Mouse (Mus musculus) urinary bladder, postnatal 36 days (tissue): Measurements from ENCODE around the gene Nfia.

Experiments used
- DNase-seq, 2 experiments: peaks; one replicate each; pipeline ENCODE4 v3.0.0; 2022; ENCODE audit warnings: low spot score in 2 of 2, mixed read lengths in 1 of 2

Gene Nfia

DNA sequence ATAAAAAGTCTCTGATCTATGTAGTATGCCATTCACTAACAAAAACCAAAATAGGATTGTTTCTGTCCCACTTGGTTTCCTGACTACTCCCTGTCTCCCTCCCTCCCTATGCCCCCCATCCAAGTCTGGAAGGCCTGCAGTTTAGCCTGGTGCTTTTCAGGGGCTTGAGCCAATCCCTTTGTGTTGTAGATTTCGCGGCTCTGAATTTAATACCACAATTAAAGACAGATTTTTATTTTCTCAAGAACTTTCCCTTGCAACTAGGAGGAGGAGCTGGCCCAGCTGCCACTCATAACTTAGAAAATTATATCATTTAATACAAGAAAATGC is 330.8 kb downstream of the Nfia start:
- no peak for DNase-seq

DNA sequence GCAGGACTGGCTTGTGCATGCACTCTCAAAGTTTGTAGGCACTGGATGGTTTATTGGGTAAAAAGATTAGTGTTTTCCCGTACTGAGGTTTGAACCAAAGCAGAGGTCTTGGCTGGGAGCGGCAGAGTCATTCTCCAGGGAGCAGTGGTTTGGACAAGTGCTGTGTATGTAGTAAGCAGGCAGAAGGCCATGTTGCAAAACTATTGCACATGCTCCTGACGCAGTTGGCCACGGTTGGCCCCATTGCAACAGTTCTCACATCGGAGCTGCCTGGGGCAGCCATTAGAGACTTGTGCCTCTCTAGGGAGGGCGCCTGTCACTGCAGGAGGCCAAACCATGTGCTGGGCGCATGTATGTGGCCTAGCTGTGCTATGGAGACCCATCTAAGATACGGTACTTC is 331.6 kb downstream of the Nfia start:
- peak in 1 of 2 experiments; percentile 82 for DNase-seq

DNA sequence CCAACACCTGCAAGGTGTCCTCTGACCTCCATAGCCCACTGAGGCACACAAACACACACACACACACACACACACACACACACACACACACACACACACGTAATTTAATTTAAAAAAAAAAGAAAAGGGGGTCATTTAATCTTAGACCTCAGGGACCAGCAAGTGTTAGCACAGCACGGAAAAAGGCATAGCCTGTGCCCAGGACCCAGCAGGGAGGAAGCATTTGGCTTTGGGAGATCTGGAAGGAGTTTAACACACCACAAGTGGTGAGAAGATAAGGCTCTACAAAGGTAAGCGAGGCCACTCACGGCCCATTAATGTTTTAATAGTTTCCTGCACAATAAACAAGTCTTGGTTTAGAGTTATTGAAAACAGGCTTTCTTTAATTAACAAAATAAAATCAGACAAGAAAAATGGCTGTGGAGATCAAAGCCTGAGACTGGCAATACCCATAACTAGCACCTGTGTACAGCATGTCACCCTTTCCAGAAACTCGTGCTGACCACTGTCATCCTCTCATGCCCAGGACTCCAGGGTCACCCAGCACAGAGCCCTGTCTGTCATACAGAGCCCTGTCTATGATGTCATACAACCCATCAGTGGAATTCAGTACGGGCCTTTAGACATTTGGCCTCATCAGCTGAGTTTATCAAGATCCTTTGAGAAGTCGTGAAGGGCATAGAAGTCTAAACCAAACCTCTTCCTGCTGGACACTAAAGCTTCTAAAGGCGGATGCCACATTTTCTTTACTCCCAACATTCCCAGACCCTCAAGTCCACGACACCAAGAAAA is 332.6 kb downstream of the Nfia start:
- no peak for DNase-seq

DNA sequence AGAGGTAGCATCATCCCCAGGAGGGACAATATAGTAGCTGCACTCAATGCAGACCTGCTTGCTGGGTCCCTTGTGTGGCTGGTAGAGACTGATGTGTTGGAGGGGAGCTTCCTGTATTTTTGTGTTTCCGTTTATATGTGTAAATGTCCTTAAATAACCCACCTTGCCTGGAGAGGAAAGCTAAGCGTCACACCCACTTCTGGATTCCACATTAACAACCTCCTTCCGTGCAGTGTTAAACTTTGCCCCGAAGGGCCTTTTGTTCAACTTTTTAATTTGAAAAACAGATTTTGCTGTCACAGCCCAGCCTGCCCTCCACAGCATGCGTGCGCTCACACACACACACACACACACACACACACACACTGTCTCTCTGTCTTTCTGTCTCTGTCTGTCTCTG is 333.4 kb downstream of the Nfia start:
- DNase-seq: no peak

DNA sequence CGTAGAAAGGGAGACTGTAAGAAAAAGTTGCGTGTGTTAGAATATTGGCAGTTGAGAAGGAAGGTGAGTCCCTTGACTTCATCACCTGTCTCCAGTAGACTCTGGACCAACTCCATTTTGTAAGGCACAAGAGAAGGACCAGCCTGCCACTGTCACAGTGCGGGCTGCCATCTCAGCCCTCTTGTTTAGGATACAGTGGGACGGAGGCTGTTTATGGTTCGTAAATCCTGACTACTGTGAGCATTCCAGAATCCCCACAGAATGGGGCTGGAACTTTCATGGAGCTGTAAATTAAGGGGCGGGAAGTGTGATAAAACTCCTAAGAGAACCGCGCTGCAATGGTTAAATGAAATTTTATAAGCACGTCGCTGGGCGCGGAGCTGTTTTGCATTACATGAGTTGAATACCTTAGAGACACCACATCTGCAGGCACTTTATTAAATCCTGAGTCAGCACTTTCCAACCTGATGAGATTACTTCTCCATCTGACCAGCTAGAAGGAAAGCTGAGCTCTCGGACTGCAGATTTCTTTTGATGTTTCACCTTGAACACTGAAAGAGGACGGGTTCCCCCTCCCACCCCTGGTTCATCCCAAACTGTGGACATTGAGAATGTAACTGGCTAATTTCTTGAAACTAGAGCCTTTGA is 334.0 kb downstream of the Nfia start:
- no peak for DNase-seq

DNA sequence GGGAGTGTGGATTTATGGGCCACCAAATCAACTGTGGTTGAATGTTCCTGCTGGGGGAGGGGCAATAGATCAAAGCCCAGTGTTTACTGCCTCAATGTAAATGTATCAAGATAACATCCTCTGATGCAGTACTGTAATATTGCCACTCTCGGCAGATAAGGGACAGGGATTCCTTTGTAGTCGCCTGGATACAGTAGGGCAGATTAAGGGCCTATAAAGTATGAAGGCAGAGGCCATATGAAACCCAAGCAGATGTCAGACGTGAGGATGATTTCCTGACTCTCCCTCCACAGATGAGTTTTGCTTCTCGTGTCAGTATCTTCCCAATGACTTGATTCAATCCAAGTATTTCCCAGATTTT is 334.5 kb downstream of the Nfia start:
- no peak for DNase-seq

DNA sequence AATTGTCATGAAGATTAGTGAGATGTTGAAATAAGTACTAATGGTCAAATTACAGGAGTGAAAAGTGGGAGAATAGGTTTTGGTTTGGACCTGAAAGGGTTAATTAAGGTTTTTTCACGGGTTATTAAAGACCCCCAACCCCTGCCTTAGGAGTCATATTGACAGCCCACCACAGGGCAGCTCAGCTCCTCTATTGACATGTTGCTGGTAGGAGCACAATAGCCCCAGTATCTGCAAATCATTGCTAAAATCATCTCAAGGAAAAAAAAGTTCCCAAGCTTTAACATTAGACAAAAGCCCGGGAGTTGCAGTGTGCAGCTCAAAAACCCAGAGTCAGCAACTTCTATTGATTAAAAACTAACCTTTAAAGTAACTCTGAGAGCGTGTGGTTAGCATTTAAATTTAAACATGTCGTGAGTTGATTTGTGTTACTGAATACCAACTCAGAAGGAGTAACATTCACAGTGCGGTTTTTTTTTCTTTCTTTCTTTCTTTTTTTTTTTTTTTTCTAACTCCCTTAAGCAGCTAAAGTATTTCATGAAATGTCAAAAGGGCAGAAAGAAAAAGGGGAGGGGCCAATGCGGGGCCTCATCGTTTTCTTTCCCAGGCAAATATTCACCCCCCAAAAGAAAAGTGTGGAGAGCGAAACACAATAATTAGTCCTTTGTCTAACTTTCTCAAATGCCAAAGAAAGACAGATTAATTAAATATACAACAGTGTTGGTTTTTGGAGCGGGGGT is 335.6 kb downstream of the Nfia start:
- no peak for DNase-seq

DNA sequence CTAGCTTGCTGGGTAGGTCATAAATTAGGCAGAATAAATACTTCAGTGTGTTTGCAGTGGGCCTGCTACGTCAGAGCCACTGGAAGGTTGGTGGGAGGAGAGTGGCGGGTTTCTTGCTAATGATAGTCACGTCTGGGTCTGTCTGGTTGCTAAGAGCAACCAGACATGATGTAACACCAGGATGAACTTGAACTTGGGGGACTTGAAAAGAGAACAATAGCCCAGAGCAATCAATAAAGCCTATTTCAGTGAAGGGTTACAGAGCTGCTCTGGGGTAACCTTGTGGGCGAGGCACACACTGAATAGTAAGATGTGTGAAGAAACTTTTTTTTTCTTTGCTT is 336.1 kb downstream of the Nfia start:
- DNase-seq: no peak

DNA sequence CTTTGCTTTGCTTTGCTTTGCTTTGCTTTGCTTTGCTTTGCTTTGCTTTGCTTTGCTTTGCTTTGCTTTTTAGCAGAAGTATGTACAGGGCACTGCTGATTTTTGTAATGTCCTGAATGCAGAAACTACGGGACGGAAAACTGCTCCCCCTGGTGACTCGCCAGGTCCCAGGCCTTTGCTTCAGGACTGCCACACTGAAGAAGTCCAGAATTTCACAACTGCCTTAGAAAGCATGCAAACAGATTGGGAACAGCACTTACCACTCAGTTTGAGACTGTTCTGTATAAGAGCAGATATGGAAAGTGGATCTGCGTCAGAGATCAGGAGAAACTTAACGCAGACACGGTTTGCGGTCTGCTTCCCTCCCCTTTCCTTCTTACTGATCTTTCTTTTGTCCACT is 336.5 kb downstream of the Nfia start:
- DNase-seq: peak; percentile 62 to 81

DNA sequence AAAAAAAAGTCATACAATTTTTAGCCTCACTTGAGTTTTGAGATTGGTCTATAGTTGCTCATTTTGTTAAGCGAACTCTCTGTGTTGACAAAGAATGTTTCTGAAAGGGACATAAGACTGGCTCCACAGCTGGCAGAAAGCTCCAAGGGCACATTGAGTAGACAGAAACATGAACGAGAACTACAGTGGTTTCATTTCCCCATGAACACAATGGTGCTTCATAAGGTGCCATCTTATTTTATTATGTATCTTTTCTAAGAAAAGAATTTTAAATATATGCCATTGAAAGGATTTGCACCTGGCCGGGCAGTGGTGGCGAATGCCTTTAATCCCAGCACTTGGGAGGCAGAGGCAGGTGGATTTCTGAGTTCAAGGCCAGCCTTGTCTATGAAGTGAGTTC is 337.4 kb downstream of the Nfia start:
- no peak for DNase-seq

DNA sequence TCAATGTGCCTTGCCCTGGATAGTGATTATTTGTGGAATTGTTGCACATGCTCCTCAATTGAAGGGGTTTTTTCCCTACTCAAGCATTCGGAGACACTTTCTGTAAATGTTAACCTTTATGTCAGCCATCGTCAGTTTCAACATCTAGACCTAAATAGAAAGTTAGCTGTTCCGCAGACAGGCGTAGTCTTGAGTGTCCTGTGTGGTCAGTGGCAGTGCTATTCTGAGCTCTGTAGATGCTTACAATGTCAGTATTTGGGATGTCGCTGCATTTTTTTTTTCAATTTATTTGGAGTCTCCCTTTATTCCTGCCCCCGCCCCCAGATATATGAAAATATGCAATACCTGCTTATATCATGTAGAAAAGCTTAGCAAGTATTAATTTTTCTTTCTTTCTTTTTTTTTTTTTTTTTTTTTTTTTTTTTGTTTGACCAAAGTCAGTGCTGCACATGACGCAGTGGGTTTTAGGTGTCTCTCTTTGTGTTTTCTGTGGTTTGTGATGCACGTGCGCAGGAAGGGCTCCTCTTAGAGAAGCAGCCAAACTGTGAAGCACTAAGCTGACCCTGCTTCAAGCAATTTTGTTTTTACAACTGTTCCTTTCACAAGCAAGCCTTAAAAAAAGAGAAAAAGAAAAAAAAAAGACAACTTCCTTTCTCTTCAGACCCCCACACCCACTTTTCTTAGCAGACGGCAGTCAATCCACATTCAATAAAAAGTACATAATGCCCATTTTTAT is 340.9 kb downstream of the Nfia start:
- DNase-seq: no peak

DNA sequence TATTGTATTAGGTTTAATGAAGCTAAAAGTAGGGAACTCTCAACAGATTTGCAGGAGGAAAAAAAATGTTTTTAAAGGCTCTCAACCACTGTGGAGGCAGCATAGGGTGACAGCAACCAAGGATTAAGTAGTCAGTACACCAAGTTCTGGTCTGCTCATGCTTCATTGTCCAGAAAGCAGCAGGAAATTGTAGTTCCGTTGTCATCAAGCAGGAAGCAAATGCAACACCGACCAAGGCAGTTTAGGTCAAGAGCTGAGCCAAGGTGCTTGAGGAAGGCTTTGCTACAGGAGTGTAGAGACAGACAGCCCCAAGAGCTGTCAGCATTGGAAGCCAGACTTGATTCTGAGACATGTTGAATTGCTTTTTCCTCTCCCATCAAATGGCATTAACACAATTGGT is 342.4 kb downstream of the Nfia start:
- DNase-seq: no peak

DNA sequence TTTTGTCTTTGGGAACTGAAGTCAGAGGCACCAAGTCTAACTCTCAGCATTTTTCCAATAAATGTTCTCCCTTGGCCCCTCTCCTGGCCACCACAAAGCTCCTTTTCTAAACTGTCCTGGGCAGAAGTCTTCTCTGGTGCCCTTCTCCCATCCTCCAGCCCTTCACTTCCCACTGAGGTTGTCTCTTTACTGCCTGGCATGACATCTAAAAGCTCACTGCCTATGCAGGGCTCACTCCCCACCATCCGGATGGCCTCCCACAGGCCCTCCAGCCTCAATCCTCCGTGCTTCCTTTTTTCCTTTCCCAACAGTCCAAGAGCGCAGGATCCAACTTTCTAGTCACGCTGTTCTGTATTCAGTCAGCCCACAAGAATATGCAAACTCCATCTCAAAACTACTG is 342.9 kb downstream of the Nfia start:
- no peak for DNase-seq

DNA sequence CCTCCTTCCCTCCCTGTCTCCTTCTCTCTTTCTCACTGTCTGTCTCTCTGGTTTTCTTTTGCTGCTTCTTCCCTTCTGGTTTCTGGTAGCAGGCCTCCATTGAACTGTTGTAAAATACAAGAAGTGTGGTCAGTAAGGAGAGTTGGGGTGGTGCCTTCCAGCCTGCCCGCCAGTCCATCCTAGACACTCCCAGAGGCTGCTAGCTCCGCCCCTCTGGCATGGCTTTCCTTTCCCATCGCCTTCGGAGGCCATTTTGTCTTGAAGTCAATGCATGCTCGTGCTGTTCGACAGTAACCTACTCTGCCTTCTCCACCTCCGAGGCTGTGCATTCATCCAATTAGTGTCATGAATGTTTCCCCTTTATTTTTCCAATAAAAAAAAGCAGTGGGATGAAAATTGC is 343.5 kb downstream of the Nfia start:
- no peak for DNase-seq

DNA sequence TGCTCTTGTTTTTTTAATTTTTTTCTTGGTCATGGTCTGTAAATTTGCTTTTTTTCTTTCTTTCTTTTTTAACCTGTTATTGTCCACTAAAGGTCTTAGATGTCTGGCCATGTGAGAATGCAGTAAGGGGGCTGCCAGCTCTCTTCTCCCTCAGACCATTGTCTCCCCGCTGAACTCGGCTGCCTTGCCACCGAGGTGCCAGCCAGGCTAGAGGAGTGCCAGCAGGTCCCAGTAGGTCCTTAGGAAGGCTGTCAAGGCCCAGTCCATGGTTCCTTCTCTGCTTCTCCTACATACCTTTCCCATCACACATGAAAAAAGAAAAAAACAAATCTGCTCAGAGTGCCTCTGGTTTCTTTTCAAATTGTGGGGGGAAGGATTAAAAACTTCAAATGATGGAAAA is 345.6 kb downstream of the Nfia start:
- no peak for DNase-seq

DNA sequence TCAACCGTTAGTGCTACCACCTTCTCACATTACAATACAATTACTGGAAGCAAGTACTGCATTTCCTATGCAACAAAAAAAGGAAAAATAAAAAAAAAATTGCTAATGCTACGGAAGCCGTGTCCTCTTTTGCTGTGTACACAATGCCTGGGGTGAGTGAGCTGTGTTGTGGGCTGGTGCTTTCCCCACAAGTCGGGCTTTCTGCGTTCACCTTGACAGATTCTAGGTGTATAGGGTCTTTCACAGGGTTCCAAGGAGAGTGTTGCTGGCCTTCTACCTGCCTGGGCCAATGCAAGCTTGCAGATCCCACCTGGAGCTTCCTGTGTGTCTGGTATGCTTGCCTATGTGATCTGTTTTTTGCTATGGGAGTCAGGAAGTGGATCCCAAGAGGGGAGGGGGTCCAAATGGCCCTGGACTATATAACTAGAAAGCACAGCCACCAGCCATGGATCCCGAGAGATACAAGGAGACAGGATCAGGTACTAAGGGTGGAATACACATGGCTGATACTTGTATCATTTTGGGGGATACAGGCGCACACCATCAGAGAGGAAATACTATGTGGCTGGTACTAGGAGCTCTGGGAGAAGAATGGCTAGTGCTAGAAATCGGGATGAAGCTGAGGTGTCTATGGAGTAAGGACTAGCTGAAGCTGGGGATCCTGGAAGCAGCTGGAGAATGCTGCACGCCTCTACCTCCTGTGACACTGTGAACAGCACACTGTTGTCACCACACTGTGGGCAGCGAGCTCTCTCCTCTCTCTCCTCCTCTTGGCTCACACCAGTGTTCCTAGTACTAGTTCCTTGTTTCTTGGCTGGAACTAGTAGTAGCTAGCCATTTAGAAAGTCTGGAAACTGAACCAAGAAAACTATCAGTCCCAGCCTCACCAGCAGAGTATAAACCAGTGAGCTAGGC is 346.5 kb downstream of the Nfia start:
- DNase-seq: no peak

DNA sequence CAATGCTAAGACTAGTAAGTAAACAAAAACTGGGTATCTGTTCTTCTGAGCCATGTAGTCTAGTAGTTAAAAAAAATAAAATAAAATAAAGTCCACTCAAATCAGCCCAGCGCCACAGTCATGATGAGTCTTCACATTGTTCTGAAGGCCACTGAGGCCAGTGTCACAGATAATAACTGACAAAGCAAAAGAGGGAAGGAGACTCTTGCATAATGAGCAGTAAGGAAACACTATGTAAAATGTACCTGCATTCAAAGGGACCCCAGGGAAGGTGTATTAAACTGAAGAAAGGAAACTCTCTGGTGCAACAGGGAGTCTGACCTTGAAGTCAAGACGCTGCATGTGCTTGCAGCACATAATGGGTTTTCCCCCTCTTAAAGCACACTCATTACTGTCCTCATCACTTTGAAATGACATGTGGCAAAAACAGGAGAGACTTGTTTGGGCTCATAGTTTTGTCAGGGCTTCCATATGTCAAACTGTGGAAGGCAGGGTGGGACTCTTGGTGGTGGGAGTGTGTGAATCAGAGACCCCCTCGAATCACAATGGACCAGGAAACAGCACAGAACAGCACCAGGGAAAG is 347.5 kb downstream of the Nfia start:
- DNase-seq: no peak

DNA sequence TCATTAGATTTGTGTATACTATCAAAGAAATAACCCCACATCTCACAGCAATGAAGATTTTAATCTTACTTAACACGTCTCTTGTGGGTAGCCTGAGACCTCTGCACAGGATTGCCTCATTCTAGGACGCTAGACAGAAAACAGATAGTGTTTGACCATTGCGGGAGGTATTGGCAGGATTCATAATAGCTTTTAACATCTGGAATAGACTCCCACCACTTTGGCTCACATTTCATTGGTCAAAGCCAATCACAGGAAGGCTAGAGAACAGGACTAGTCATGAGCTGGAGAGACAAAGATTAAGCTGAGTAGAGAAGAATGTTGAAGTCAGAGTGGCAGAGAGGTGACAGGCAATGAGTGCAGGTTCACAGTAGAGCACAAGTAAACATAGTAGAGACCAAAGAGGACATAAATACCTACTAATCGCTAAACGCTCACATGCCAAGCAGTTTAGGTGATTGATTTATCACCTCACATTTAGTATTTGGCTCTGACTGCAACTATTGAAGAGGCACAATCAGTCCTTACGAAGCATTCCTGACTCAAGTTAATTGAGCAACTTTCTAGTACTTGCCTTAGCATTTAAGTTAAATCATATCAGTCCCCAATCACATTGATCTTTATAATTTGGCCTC is 348.3 kb downstream of the Nfia start:
- DNase-seq: no peak

DNA sequence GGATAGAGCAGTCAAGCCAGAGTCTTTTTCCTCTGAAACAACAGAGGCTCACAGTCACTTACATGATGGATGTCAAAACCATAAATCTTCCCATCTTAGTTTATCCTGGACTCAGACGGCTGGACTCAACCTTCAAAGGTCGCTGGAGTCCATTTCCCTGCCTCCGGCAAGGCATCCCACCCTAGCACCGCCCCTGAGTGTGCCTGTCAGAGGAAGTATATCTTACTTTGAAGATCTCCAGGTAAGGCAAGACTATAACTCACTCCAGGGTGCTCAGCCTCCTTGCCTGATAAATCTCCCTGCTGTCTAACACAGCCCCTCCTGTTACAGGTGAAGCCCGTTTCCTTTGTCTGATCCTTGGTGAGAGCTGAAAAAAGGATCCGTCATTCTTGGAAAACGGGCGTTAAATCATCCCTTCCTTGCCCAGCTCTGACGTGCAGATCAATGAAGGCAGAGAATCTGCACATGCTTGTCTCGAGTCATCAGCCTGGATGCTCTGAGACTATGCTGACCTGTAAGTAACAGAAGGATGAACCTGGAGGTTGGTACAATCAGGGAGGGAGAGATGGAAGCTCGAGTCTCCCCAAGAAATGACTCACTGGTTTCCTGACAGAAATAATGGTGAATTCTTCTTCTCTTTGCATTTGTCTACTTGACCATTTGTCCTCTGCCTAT is 353.6 kb downstream of the Nfia start:
- no peak for DNase-seq

DNA sequence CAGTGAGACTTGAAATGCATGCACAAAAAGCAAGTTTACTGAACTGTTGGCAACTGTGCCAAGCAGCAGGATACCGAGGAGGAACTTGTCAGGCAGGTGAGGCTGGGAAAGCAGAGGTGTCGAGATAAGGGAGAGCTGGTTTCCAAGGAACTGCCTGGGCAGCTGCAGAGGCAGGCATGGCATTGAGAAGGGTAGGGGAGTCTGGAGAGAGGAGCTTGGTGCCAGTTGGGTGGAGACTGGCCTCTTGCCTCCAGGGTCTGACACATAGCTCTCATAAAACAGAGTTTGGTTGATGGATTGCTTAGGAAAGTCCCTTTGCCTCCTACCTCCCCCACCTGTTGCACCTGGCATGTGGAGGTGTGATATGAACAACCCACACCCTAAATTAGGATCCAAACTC is 358.3 kb downstream of the Nfia start:
- no peak for DNase-seq
